ENCODE assay signal across 8 mouse cellular contexts in genomic region chr1:75399755-75400492, GRCm38 (mm10). TPM values are rescaled to one million over a fixed set of nuclear protein-coding genes. Genes with fewer than 3 reads are reported as not detected.
DNase-seq lines count a peak whose midpoint lies in the region; ATAC-seq lines count a peak whose summit lies in the region.

No protein-coding gene starts in this region.

- H3K4me3 ChIP-seq in embryonic facial prominence, embryonic 11.5 days (ENCODE audit: low read depth, low read length), result 0 out of 2 replicates have a peak overlapping the region, but pooled peaks have one; percentile 13
- H3K4me3 ChIP-seq in kidney, embryonic 16.5 days (ENCODE audit: low read length), result peak overlapping the region; percentile 40

- H3K27ac ChIP-seq in embryonic facial prominence, embryonic 11.5 days (replicated peaks; ENCODE audit: low read depth, low read length), result peak overlapping the region; percentile 29
- peak overlapping the region; percentile 93 for H3K27ac ChIP-seq in kidney, embryonic 16.5 days (ENCODE audit: low read length)

- no peaks in the 10 kb centered on the region for H3K27me3 ChIP-seq in embryonic facial prominence, embryonic 11.5 days (ENCODE audit: control insufficient read depth, insufficient read depth, low read length)
- no peaks in the 10 kb centered on the region for H3K27me3 ChIP-seq in kidney, embryonic 16.5 days (ENCODE audit: insufficient read depth, low read length)

- 4% methylated on average over 15 of the region's 15 CpGs for WGBS in embryonic facial prominence, embryonic 11.5 days
- 8% methylated on average over 15 of the region's 15 CpGs for WGBS in kidney, embryonic 16.5 days

- H3K4me1 ChIP-seq in embryonic facial prominence, embryonic 11.5 days (ENCODE audit: control insufficient read depth, insufficient read depth, low read length), result peaks cover 18% of the 10 kb centered on the region
- peaks cover 32% of the 10 kb centered on the region for H3K4me1 ChIP-seq in kidney, embryonic 16.5 days (ENCODE audit: insufficient read depth, low read length)

- peak; percentile 65 for DNase-seq in right cerebral cortex, postnatal 14 days
- no peak for DNase-seq in right cerebral cortex, postnatal 36 days (ENCODE audit: low spot score in 2 of 2)
- DNase-seq in embryonic facial prominence, embryonic 11.5 days (ENCODE audit: low spot score), result peak; percentile 80
- DNase-seq in heart, adult 9 months (ENCODE audit: low spot score in 2 of 2), result peak; percentile 76 to 78
- peak; percentile 33 for DNase-seq in lung, postnatal 36 days
- peak; percentile 76 for DNase-seq in testis, postnatal 10 days (ENCODE audit: low spot score)
- DNase-seq in spleen, adult 12 weeks (ENCODE audit: low spot score), result no peak

- ATAC-seq in embryonic facial prominence, embryonic 11.5 days (replicated peaks; ENCODE audit: insufficient number of reproducible peaks, low FRiP score, low TSS enrichment, low read depth), result peak; percentile 71
- peak; percentile 94 for ATAC-seq in kidney, embryonic 16.5 days (ENCODE audit: low FRiP score, low TSS enrichment)

- H3K9me3 ChIP-seq in embryonic facial prominence, embryonic 11.5 days (replicated peaks; ENCODE audit: control insufficient read depth, low read length), result no peaks in the 10 kb centered on the region
- no peaks in the 10 kb centered on the region for H3K9me3 ChIP-seq in kidney, embryonic 16.5 days (ENCODE audit: low read length)

- peak overlapping the region; percentile 43 for H3K9ac ChIP-seq in embryonic facial prominence, embryonic 11.5 days (replicated peaks; ENCODE audit: low read length)
- H3K9ac ChIP-seq in kidney, embryonic 16.5 days (replicated peaks; ENCODE audit: low read length), result peak overlapping the region; percentile 63

- no peaks in the 10 kb centered on the region for H3K36me3 ChIP-seq in embryonic facial prominence, embryonic 11.5 days (replicated peaks; ENCODE audit: control insufficient read depth, insufficient read depth, low read depth, low read length)
- H3K36me3 ChIP-seq in kidney, embryonic 16.5 days (ENCODE audit: insufficient read depth, low read length), result peaks cover 45% of the 10 kb centered on the region

- peak overlapping the region; percentile 36 for H3K4me2 ChIP-seq in embryonic facial prominence, embryonic 11.5 days (ENCODE audit: low read depth, low read length)
- peak overlapping the region; percentile 57 for H3K4me2 ChIP-seq in kidney, embryonic 16.5 days (replicated peaks; ENCODE audit: low read depth, low read length)

RNA-seq across cellular contexts. Expression of gene Speg, which starts 24.8 kb away (rescaled TPM):
- 16.7 and 19.9 TPM in 2 replicates for polyA plus RNA-seq in embryonic facial prominence, embryonic 11.5 days (2014; fragmentation: Nextera tagmentation; extraction: Ambion mirVana)
- 61.4 and 61.5 TPM in 2 replicates for polyA plus RNA-seq in kidney, embryonic 16.5 days (2015; fragmentation: Nextera tagmentation; extraction: Ambion mirVana)

RNA-seq across cellular contexts. Expression of gene Gmppa, which starts 35.8 kb away (rescaled TPM):
- polyA plus RNA-seq in embryonic facial prominence, embryonic 11.5 days (2014; fragmentation: Nextera tagmentation; extraction: Ambion mirVana), result 36.9 and 38.4 TPM in 2 replicates
- 91.4 and 91.6 TPM in 2 replicates for polyA plus RNA-seq in kidney, embryonic 16.5 days (2015; fragmentation: Nextera tagmentation; extraction: Ambion mirVana)

RNA-seq across cellular contexts. Expression of gene Des, which starts 39.8 kb away (rescaled TPM):
- 6.9 and 9.9 TPM in 2 replicates for polyA plus RNA-seq in embryonic facial prominence, embryonic 11.5 days (2014; fragmentation: Nextera tagmentation; extraction: Ambion mirVana)
- 41.6 and 53.6 TPM in 2 replicates for polyA plus RNA-seq in kidney, embryonic 16.5 days (2015; fragmentation: Nextera tagmentation; extraction: Ambion mirVana)

RNA-seq across cellular contexts. Expression of gene Asic4, which starts 50.3 kb away (rescaled TPM):
- 0.29 and 1.1 TPM in 2 replicates for polyA plus RNA-seq in embryonic facial prominence, embryonic 11.5 days (2014; fragmentation: Nextera tagmentation; extraction: Ambion mirVana)
- polyA plus RNA-seq in kidney, embryonic 16.5 days (2015; fragmentation: Nextera tagmentation; extraction: Ambion mirVana), result 1.00 and 1.5 TPM in 2 replicates

Comparison
In these comparisons a context has a peak if more than half of its experiments do, and no peak if none do; other contexts are left out.
1. DNase-seq: peak in right cerebral cortex, postnatal 14 days (single experiment), embryonic facial prominence, embryonic 11.5 days (single experiment), heart, adult 9 months (2 of 2), lung, postnatal 36 days (single experiment) and testis, postnatal 10 days (single experiment); none in right cerebral cortex, postnatal 36 days (0 of 2) and spleen, adult 12 weeks (single experiment).